Mouse (Mus musculus): ENCODE data around the gene Dnajb8. TPM values are rescaled to one million over a fixed set of nuclear protein-coding genes. Genes with fewer than 3 reads are reported as not detected.

Gene Dnajb8
- polyA plus RNA-seq, 1 experiment = not detected

DNA sequence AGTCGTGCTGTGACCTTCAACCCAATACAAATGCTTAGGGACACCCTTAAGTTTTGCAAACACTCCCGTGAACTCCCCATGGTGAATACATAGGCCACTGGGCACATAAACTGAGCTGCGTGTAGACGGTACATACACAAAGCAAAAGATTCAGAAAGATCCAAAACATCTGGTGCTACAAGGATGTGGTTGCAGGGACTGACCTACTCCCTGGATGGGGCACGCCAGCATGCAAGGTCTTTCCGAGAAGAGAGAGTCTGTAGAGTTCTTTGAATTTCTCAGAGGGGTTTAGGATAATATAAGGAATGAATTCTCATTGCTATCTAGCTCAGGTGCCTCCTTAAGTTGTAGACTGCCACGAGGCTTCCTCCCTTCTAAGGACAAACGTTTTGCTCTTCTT is 29.3 kb upstream of the Dnajb8 start:
- no peak overlapping the region for H3K4me3 ChIP-seq (ENCODE audit: insufficient read depth, low read length)
- H3K27ac ChIP-seq (ENCODE audit: insufficient read depth, low read length) = no peak overlapping the region
- H3K4me1 ChIP-seq (ENCODE audit: control insufficient read depth, insufficient read depth, low read length) = no peaks in the 10 kb centered on the region
- no peak for TF ChIP-seq POLR2A (IDR thresholded peaks at IDR 0.05; ENCODE audit: low read depth, low read length)
- TF ChIP-seq CTCF (IDR thresholded peaks at IDR 0.05; ENCODE audit: borderline replicate concordance, insufficient read depth, low read length) = no peak

DNA sequence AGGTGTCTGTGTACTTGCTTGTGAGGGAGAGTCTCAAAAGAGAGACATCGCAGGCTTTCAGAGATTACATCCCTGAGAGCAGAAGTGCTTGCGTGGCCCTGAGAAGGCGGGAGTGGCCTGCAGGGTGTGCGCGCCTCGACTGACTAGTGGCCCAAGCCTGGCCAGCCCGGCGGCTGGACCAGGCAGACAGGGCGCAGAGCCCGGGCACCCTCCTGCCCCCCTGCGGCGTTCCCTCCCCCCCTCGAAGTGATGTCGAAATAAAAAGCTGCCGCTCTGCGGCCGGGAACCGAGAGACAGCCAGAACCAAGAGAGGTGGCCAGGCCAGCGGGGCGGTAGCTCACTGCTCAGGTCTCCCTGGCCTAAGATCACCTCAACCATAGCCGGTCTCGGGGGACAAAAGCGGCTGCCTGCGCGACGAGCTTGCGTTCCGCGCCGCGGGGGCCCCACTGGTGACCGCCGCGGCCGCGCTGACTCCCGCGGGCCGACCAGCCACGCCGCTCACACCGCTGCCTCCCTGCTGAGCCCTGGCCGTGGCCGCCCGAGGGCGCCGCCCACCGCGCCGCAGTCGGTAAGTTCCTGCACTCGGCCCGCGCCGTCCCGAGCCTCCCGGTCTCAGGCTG is 28.5 kb upstream of the Dnajb8 start, which contains the start of gene Gata2:
Gene Gata2 (plus strand): TSS at position 459 of the 620 bp plus-strand sequence.
- H3K4me3 ChIP-seq (ENCODE audit: insufficient read depth, low read length) = peak within 1 kb of the TSS; percentile 24; the same call in 1 of the 2 replicates
- H3K27ac ChIP-seq (ENCODE audit: insufficient read depth, low read length) = no peak within 1 kb of the TSS
- TF ChIP-seq POLR2A (IDR thresholded peaks at IDR 0.05; ENCODE audit: low read depth, low read length) (no peak), CTCF (IDR thresholded peaks at IDR 0.05; ENCODE audit: borderline replicate concordance, insufficient read depth, low read length) (0 out of 2 replicates have a peak, but pooled peaks have one; percentile 8)
- H3K4me1 ChIP-seq (ENCODE audit: control insufficient read depth, insufficient read depth, low read length) = no peaks in the 10 kb centered on the region; the same call in 1 of the 2 replicates

DNA sequence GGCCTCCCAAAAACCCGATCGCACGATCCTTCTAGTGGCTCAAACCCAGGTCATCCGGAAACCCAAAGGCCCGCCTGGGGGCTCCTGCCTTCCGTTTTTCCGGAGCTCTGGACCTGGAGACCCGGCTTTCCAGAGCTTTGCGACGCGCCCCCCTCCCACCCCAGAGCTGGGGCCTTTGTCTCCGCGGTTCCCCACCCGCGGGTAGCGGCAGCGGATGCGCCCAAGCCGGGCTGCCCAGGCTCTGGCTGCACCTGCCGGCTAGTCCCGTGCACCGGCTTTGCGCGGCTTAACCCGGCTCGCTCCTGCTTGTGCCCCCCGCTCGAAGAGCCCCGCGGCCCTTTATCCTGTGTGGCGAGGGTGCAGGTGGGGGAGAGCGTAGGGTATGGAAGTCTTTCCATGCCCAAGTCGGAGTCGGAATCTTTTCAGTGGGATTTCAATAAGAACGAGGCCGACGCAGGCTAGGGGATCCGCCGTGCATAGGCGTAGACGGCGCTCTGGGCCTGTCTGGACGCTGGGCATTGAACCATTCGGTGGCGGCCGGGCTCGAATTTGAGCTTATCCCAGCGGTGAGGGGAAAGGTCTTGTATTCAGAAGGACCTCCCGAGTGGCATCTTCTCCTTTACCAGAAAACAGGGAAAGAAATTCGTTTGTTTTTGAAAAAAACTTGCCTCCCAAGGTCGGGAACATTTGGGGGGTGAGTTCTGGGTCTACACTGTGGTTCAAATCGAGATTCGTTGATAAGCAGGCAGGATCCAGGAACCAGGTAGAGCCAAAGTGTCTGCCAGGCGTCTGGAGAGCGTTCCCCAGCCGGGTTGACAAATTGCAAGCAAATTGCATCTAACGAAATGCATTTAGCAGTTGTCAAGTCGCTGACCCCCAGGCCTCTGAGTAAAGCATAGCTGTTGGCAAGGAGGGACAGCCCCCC is 27.8 kb upstream of the Dnajb8 start:
- TF ChIP-seq POLR2A (IDR thresholded peaks at IDR 0.05; ENCODE audit: low read depth, low read length) (no peak), CTCF (IDR thresholded peaks at IDR 0.05; ENCODE audit: borderline replicate concordance, insufficient read depth, low read length) (no peak)
- Histone ChIP-seq H3K4me3 (ENCODE audit: insufficient read depth, low read length) (peak overlapping the region; percentile 3; the same call in 1 of the 2 replicates), H3K27ac (ENCODE audit: insufficient read depth, low read length) (no peak overlapping the region), H3K4me1 (ENCODE audit: control insufficient read depth, insufficient read depth, low read length) (no peaks in the 10 kb centered on the region; the same call in 1 of the 2 replicates)

DNA sequence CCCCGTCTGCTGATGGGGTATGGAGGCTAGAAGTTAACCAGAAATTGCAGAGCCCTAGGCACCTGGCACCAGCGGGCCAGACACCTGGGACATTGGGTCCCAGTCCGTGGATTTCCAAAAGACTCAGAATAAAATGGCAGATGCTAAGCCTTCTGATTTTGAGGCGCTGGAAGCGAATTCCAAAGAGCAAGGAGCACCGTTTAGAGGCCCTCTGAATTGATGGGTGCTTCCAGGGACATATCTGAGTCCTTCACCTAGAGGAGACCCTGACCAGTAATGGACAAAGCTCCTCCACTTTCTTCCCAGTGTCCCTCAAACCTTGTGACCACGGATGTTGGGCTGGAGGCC is 27.1 kb upstream of the Dnajb8 start:
- no peak overlapping the region for H3K27ac ChIP-seq (ENCODE audit: insufficient read depth, low read length)
- no peaks in the 10 kb centered on the region; the same call in 1 of the 2 replicates for H3K4me1 ChIP-seq (ENCODE audit: control insufficient read depth, insufficient read depth, low read length)
- H3K4me3 ChIP-seq (ENCODE audit: insufficient read depth, low read length) = no peak overlapping the region
- TF ChIP-seq CTCF (IDR thresholded peaks at IDR 0.05; ENCODE audit: borderline replicate concordance, insufficient read depth, low read length) = no peak
- TF ChIP-seq POLR2A (IDR thresholded peaks at IDR 0.05; ENCODE audit: low read depth, low read length) = no peak

DNA sequence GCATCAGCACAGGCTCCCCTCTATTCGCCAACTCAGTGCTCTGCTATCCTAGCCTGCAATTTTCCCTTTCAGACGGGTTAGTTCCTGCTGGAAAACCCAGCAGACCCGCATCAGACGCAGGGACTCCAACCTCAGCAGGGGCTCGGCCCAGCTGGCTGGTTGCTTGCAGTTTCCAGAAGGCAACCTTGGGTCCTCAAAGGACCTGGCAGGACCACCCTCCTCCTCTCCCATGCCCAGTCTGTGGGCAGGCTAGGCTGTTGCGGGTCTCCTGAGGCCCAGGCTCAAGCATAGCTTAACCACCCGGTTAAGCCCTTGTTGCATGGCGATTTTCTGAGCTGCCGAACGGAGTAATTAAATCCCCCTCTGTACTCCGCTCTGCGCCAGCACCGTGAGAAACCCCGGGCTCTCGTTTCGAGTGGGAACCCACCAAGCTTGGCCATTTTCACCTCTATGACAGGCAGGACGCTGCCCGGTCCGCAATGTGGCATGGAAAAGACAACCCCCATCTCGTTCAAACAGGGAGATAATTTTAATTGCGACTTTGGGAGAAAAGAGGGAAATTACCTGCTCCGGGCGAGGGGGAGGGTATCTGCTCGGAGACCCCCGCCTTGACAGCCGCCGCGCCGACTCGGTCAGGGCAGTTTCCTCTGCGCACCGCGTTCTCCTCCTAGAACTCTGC is 25.9 kb upstream of the Dnajb8 start:
- H3K27ac ChIP-seq (ENCODE audit: insufficient read depth, low read length) = no peak overlapping the region
- no peaks in the 10 kb centered on the region; the same call in 1 of the 2 replicates for H3K4me1 ChIP-seq (ENCODE audit: control insufficient read depth, insufficient read depth, low read length)
- no peak for TF ChIP-seq POLR2A (IDR thresholded peaks at IDR 0.05; ENCODE audit: low read depth, low read length)
- no peak for TF ChIP-seq CTCF (IDR thresholded peaks at IDR 0.05; ENCODE audit: borderline replicate concordance, insufficient read depth, low read length)
- H3K4me3 ChIP-seq (ENCODE audit: insufficient read depth, low read length) = peak overlapping the region; percentile 36

GRCm38 (mm10) chr6:88196733-88197312 is 25.2 kb upstream of the Dnajb8 start:
- Histone ChIP-seq H3K27ac (ENCODE audit: insufficient read depth, low read length) (no peak overlapping the region), H3K4me3 (ENCODE audit: insufficient read depth, low read length) (peak overlapping the region; percentile 36), H3K4me1 (ENCODE audit: control insufficient read depth, insufficient read depth, low read length) (no peaks in the 10 kb centered on the region; the same call in 1 of the 2 replicates)
- TF ChIP-seq POLR2A (IDR thresholded peaks at IDR 0.05; ENCODE audit: low read depth, low read length) (no peak), CTCF (IDR thresholded peaks at IDR 0.05; ENCODE audit: borderline replicate concordance, insufficient read depth, low read length) (no peak)

- H3K27ac ChIP-seq (ENCODE audit: insufficient read depth, low read length) = no peak overlapping the region
- TF ChIP-seq POLR2A (IDR thresholded peaks at IDR 0.05; ENCODE audit: low read depth, low read length) = no peak
- no peak for TF ChIP-seq CTCF (IDR thresholded peaks at IDR 0.05; ENCODE audit: borderline replicate concordance, insufficient read depth, low read length)
- H3K4me3 ChIP-seq (ENCODE audit: insufficient read depth, low read length) = peak overlapping the region; percentile 36; the same call in 1 of the 2 replicates
- H3K4me1 ChIP-seq (ENCODE audit: control insufficient read depth, insufficient read depth, low read length) = no peaks in the 10 kb centered on the region; the same call in 1 of the 2 replicates
These were observed 24.6 kb upstream of the Dnajb8 start for GRCm38 (mm10) chr6:88197313-88198069.

- H3K27ac ChIP-seq (ENCODE audit: insufficient read depth, low read length) = no peak overlapping the region
- no peaks in the 10 kb centered on the region; the same call in 1 of the 2 replicates for H3K4me1 ChIP-seq (ENCODE audit: control insufficient read depth, insufficient read depth, low read length)
- no peak for TF ChIP-seq CTCF (IDR thresholded peaks at IDR 0.05; ENCODE audit: borderline replicate concordance, insufficient read depth, low read length)
- peak; percentile 79 for TF ChIP-seq POLR2A (IDR thresholded peaks at IDR 0.05; ENCODE audit: low read depth, low read length)
- H3K4me3 ChIP-seq (ENCODE audit: insufficient read depth, low read length) = peak overlapping the region; percentile 52
These were observed 23.8 kb upstream of the Dnajb8 start for GRCm38 (mm10) chr6:88198070-88198940.
